Mouse (Mus musculus): ENCODE measurements at regions not wholly inside any gene's neighbourhood (a gene's known extent, or its start where the extent isn't known, plus 50 kb on each side); places are given as distances from the start of the nearest gene placed in this dataset.
"Not testable (repeated sequence)": the region's sequence is repeated elsewhere in the genome, so short reads cannot be mapped to it uniquely, and the experiment has no call there.

DNA sequence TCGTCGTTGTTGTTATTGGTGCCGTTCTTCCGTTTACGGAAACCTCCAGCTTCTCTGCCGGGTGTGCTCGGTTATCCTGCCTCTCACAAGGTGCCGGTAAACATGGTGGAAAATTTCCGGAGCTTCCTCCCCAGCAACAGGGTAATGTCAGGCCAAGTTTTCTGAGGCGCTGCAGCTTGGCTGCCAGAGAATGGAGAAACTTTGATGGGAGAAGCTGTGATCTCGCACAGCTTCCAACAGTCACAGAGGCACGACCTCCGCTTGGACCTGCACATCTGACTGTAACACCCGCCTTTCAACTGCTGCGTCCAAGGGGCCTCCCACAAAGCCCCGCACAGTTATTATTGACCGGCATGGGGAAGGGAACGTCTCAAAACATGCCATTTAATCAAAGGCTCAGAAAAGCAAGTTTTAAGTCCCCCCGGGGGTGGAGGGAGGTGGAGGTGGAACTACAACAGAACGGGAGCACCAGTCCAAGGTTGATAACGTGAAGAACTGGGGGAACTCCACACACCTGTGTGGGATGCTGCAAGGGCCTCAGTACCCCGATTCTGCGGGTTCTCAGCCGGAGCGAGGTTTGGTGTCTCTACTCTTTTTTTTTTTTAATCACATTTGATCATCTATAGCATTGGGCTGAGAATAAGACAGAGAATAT, 299.1 kb downstream of the Vrk1 start:
- DNase-seq, result no peak

DNA sequence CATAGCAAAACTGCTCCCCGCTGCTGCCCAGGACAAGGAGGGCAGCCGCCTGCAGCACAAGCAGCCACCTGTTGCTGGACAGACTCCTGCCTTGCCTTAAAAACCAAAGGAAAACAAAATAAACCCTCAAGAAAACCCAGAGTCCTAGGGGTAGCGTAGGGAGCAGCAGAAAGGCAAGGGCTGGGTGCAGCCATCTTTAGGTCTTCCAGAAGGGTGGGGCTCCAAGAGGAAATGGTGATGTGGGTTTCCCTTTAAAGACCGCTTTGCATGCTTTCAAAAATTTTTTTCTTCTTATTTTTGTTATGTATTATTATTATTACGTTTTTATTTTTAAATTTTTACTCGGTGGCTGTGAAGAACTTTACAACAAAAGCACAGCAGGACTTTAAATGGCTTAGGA, 300.1 kb downstream of the Vrk1 start:
- DNase-seq, result no peak

DNA sequence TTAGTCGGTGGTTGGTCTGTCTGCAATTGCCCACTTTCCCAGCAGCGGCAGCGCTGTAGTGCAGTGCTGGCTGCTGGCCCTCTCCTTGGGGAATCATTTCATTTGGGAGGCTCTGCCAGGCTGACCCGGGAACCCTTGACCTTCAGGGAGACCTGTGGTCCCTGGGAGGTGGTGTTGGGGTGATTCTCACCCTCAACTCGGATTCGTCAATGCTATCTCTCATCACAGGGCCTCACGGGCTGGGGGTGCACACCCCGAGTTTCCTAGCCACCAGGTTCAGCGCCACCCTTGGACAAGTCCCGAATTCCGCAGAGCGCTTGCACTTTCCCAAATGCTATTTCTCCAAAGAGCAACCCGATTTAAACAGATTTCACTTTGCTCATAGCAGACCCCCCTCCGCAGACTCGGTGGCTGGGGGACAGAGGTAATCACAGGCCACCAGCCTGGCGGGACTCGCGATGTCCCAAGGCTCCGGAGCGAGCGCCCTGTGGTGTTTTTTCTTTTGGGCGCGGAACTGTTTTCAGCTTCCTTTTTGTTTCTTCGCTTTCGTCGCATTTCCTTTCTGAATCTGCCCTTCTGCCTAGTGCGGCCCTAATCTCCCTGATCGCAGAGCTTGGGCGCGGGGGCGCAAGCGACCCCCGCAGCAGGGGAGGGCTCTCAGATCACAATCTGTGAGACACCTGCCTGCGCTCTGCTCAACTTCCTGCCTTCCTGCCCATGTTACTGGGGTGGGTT, 300.7 kb downstream of the Vrk1 start:
- DNase-seq, result peak; percentile 20 to 33

DNA sequence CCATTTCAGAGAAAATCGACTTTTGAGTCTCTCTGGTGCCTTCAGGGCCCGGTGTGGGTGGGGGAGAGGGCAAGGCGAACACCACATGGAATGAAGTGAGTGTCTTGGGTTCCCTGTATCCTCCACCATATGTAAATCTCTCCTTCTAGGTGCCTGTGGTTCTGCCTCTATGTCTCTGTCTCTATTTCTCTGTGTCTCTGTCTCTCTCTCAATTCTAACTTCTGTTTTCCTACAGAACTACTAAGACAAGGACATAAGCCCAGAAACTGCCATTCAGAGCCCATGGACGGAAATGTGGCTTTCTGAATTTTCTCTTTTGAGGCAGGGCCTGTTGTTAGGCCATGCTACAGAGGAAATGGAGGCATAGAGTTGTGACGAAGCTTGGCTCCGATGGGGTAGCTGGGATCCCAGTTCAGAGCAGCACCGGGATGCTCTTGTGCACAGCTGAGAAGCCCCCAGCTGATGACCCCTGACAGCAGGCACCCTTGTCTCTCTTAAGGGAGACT, 301.3 kb downstream of the Vrk1 start:
- DNase-seq, result no peak

DNA sequence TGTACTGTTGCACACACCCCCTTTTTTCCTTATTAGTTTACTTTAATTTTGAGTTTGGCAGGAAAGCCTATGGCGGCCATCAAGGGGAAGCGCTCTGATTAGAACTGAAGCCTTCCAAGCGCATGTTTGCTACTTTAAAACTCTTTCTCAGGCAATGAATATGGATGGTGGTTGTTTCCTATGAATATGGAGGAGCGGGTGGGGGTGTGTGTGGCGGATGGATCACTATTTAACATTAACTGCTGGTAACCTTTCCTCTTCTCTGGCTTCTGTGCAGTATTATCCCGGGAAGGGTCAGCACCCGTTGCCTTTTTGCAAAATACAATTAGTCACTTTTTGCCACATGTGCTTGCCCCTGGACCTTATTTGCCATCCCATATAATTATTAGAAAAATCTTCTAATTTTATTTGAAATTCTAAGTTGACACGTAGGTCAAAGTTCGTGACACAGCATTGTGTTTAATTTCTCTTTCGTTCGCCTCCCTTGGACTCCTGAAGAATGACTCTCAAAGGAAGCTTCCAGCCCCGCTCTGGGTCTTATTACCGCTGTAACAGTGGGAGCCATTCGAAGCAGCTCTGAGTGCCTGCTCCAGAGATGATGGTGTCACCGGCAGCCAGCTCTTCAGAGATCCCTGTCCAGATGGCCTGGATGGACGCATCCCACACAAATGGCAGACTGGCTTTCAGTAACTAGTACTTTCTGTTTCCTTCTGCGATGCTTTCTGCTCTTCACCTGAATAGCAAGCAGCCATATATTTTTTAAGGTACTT, 302.0 kb downstream of the Vrk1 start:
- no peak for DNase-seq

DNA sequence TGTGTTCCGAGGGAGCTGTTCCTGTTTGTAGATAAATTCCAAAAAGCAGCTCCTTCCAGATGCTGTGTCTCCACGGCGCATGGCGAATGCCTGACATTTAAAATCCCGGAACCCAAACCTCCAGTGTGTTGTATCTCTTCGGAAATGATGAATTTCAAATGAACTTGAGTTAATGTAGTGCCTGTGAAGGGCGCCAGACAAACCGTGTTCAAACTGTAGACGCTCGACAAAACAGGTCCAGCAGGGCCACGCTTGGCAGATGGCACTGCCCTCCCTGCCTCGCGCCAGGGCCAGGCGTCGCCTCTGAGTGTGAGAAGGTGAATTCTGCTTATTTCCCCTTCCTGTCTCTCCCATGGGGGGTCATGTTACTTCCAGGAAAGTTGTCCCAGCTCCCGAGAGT, 307.7 kb downstream of the Vrk1 start:
- DNase-seq, result no peak

DNA sequence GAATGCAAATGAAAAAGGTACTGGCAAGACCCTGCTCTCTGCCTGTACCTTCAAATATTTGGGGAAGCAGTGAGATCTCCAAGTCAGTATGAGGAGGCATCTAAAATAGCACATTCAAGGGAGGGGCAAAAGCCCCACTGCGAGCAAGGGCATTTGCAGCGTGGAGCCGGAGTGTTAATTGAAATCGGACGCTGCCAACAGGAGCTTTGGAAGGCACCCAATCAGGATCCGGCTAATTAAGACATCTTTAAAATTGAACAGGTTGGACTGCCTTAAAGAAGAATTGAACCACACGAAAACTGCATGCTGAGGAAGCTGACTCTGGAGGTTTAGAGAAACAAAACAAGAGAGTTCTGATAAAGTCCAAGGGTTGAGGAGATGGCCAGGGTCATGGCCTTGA, 311.5 kb downstream of the Vrk1 start:
- no peak for DNase-seq

DNA sequence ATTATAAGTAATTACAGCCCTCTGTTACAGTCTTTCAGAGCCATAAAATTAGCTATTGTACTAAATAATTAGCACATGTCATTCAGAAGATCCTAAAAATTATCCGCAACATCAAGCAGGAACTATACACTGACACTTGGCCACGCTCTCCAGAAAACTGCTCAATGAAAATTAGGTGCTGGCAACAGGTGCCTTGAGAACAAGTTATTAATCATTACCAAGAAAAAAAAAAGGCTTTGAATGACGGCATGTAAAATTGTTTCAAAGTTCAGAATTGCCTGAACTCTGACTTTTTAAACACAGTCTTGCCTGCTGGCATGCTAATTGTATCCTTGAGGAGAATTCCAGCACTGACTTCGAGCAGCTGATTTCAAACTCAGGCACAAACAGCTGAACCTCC, 316.6 kb downstream of the Vrk1 start:
- DNase-seq, result no peak

DNA sequence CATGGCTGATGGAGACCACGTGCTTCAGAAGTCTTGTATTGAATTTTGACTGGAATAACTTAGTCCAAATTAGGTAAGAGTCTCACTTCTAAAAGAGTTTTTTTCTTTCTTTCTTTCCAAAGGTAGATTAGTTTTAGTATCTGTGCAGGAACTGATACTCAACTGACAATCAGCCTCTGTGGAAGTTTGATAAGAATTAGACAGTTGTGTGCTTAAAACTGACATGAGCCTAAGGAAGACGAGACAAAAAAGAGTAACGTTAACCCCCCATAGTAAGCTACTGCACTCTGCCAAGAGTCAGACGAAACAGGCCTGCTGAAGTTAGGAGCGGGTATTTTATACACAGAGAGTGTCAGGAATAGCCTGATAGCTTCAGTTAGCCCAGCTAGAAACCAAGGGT, 317.3 kb downstream of the Vrk1 start:
- no peak for DNase-seq

DNA sequence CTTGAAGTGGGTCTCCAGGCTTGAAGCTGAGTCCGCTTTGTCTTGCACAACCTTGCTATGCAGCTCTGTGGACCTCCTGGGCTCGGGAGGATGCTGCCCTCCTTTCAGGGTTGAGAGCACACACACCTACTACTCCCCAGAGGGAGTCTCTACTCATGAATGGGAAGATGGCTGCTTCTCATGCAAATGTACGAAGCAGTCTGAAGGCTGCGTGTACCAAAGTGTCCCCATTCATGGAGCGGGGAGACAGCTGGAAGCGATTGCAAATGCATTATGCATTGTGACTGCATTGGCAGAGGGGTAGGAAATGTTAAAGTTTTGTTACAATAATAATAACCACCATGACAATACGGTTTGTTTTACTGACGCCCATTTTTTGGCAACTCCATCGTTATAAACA, 347.8 kb downstream of the Vrk1 start:
- DNase-seq, result no peak

DNA sequence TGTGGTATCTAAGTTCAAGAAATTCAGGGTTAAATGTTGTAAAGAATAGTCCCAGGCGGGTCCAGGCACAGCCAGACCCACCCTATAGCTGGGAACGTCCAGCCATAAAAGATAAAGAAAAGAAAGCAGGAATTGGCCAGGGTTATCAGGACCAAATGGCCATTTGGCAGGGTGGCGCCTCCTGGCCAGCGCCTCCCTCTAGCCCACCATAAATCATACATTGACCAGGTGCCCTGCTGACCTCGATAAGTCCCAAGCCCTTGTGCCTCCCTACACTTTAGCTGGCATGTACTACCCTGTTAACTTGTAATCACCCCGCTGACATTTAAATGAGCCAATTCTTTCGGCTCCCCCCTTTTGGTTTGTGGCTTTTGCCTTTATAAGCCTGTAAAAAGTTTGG, 351.6 kb downstream of the Vrk1 start:
- DNase-seq, result not testable (repeated sequence)

DNA sequence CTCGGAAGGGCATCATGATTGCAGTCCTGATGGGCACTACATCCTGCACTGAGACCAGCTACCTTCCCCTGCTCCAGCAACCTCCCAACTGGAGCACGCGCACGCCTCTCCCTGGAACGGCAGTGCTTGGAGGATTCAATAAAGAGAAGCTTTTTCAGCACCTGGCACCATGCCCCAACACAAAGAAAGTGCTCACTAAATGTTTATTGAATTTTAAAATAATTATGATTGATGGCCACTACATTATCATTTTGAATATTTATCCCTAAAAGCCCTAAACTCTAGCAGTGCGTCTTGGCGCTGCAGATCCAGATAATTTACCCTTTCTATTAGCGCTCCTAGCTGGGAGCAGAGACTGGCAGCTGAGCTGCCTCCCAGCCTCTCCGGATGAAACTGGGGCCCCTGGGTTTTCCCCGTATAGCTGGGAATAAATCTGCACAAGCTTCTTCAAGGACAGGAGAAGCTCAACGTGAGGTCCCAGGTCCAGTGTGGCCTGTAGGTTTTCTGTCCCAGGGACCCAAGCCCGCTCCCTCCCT, 364.9 kb downstream of the Vrk1 start:
- DNase-seq, result no peak

DNA sequence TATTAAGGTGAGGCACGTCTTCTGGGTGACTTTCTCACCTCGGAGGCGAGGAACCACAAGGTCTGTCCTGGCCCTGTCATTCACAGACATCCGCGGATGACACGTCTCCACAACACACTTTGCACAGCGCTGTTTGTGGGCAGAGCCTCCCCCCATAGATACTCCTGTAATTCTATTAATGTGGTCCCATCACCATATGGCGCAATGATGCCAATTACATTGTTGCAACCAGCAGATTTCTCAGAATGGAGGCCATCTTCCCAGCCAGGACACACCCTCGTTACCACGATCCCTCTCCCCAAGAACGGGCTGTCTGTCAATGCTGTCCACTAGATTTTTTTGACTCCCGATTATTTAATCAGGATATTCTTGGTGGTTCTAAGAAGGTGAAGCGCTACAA, 365.9 kb downstream of the Vrk1 start:
- DNase-seq, result no peak

DNA sequence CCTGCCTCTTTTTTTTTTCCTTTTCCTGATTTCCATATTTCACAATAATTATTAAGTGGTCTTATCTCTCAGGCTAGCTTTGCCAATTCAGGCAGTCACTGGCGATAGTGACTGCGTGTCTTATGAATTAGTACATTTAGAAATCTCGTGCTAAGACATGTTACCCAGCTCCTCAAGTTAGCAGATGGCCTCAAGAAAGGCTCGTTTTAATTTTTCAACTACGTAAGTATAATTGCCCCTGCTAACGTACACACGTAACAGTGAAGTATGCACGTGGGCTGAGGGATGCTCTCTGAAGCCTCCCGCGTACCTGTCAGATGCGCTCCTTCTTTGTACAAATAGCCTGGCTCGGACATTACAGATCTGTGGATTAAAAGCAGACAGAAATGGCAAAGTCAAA, 366.8 kb downstream of the Vrk1 start:
- no peak for DNase-seq

DNA sequence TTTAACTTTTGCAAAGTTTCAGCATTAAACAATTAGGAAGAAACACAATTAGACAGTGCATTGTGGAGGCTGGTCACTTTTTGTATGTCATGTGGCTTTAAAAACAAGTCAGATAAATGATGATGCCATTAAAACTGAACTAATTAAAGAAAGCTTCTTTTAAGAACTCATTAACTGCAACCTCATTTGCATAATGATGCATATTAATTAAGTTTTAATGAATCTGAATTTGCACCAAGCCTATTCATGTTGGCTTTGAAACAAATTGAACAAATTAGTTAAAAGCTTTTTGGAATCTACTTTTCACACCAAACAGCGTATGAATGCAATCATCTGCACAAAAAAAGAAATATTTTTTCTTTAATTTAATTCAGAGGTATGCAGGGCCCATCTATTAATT, 367.3 kb downstream of the Vrk1 start:
- DNase-seq, result no peak

DNA sequence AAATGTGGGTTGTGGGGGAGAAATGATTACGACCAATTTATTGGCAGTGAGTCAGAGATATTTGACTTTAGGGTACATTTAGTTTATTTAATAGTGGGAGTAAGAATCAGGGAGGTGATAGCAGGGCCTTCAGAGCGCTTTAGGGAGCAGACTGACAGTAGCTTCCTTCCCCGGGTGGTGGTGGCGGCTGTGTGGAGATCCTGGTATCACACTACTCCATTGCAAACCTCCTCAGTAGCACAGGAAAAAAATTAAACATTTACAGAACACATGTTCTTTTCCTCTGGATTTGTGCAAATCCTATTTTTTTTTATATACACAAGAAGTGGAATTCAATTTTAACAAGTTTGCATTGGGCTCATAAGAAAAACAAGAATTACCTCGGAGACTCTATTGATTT, 367.7 kb downstream of the Vrk1 start:
- DNase-seq, result no peak

DNA sequence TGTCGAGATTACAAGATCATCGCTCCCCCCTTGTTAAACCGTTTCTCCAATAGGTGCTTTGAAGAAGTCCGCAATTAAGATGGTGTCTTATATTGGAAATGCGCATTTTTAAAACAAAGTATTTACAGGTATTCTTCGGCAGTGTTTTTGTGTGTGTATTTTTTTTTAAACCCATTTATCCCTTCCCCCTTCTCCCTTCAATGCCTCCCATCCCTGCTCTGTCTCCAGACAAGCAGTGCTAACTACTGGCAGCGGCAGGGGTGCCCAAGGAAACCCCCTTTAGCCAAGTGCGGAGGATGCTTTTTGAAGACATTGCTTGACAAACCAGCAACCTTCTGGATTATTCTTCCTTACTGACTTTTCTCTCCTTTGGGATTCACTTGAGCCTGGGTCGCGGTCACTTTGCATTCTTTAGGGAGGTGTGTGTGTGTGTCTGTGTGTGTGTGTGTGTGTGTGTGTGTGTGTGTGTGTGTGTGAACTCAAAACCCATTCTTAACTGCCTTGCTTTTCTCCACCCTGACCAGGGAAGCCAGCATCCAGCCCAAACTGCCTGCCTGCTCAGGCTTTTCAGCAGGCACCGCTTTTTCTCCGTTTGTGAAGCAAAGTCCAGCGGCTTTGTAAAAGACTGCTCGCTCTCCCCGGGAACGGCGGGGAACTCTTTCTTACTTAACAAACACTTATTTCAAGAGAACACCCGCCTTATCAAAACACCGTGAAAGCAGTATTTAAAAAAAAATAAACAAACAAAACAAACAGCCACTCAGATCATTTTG, 368.5 kb downstream of the Vrk1 start:
- no peak for DNase-seq

DNA sequence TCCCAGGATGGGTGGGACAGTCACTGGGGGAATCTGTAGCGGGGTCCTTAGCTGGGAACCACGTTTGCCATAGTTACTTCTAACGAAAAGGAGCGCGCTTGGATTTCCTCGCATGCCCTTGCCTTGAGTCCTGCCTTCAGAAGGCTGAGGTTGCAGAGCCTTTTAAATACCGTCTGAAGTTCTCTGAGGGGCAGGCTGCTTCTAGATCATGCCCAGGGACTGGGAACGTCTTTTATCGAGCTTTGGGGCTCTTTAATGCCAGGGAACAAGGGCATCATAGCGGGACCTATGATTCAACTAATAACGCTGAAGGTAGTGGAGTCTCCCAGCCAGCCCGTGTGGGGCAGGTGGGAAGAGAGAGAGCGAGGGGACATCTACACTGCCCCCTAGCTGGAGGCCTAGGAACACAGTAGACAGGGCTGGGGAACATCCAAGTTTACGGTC, 369.1 kb downstream of the Vrk1 start:
- DNase-seq, result peak; percentile 1 to 4

DNA sequence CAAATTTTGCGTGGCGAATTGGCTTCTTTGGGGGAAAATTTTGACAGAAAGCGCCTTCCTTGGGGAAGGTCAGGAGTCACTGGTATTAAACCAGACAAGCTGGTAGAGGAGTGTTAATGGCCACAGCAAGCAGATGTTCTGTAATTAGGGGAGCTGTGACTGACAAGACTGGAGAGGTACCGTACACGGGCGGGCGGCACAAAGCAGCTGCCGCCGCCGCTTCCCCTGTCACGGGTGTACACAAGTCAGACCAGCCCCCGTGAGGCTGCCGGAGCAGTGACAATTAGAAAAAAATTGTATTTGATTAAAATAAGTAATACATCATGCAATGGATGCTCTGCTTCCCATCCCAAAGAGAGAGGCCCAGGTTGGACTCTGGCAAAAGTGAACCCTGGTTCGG, 369.8 kb downstream of the Vrk1 start:
- no peak for DNase-seq

DNA sequence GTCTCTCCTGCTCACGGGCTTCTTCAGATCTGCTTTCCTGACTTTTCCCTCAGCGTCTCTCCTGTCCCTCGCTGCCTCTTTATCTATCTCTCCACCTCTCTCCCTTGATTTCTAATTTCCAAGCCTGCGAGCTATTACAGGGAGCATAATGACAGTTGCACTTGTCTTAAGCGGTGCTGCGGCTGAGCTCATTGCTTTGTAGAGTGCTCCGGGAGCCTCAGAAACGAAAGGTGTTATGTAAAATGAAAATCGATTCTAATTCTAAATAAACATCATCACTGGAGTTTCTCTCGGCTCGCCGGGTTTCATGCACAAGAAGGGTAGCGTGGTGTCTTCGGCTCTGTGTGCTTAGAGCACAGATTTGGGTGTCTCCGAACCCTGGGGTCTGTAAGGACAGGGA, 371.8 kb downstream of the Vrk1 start:
- DNase-seq, result no peak

DNA sequence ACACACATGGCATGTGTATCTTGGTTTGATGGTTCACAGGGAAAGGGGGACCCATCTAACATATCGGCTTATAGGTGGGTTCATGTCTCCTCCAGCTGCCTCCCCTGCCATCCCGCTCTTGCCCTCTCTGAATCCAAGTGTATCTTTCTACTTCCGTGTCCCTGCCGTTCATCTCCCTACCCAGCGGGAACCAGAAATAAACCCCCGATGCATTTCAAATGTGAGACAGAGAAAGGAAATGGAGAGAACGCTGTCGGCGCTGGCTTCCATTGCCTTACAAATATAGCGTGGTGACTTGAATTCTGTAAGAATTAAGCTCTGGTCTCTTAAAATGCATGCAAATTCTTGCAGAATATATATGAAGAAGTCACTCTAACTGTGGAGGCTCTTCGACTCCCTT, 379.2 kb downstream of the Vrk1 start:
- no peak for DNase-seq

DNA sequence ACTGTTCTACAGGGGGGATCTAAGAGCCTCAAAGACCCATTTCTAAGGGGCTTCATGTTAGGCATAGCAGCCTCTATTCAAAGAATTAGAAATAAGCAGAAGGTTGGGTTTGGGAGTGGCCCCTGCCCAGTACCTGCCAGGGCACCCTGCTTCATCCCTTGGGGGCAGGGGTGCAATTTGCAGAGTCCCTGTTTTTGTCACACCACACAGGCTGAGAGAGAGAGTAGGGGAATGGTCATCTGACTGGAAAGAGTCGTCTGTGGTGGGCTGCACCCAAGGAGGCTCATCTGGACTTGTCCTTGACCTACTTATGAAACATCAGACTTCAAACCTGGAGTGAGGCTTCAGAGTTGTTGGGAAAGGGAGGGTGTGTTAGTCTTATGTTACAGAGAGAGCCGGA, 382.3 kb downstream of the Vrk1 start:
- DNase-seq, result no peak

Measured in heart, adult 18-20 months (tissue).